Mouse (Mus musculus): Measurements from ENCODE around the gene S100a3.

DNA sequence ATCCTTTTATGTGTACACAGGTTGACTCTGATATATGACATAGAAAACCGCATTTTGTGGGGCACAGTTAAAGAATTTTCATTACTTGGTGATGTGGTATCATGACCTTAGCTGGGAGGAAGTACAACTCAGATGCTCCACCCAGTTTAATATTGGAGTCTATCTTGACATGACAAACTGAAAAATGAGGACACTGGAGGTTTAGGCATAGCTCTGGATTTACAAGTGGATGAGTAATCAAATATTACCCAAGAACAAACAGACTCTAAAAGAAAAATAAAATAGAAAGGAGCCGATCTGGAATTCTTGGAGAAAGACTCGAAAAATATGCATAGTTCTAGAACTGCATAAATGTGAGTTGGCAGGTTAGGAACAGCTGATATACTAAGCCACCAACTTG, 14.9 kb downstream of the S100a3 start:
- TF ChIP-seq EP300 (IDR thresholded peaks at IDR 0.05; ENCODE audit: low read depth) (no peak), CTCF (IDR thresholded peaks at IDR 0.05; ENCODE audit: low read depth) (no peak)

Data from liver, postnatal 0 days (tissue).